Mouse (Mus musculus) layer of hippocampus, adult 11-12 months (tissue): ENCODE results near the gene Cfap97d2.
A peak's percentile ranks its signal among the peaks of the same experiment; 100 is the strongest.

Source experiments
- DNase-seq: peaks from one replicate; pipeline ENCODE4 v3.0.0; 2022; ENCODE audit warnings: low spot score

Gene Cfap97d2

GRCm38 (mm10) chr8:13705668-13706067 lies at the start of gene Cfap97d2:
Gene Cfap97d2, plus strand, starts transcription at chr8:13705889.
- peak; percentile 67 for DNase-seq

DNA sequence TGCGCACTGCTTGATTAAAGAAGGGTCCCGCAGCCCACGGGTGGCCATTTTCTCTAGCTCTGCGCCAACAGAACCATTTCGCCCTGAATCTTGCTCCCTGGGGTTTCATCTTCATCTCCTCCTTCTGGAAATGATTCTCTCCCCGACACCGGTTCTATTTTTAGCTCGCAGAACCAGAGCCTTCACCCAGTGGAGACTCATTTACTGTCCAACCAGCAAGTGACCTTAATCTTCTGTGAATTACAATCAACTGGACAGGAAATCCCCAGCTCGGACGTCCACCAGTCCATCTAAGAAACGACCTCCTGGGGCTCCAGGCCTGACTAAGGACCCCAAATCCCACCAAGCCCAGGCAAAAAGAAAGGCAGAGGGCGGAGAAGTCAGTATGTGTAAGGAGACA lies 48.2 kb upstream of the Cfap97d2 start:
- DNase-seq: no peak

GRCm38 (mm10) chr8:13660323-13660722 lies 45.4 kb upstream of the Cfap97d2 start:
- DNase-seq: no peak

DNA sequence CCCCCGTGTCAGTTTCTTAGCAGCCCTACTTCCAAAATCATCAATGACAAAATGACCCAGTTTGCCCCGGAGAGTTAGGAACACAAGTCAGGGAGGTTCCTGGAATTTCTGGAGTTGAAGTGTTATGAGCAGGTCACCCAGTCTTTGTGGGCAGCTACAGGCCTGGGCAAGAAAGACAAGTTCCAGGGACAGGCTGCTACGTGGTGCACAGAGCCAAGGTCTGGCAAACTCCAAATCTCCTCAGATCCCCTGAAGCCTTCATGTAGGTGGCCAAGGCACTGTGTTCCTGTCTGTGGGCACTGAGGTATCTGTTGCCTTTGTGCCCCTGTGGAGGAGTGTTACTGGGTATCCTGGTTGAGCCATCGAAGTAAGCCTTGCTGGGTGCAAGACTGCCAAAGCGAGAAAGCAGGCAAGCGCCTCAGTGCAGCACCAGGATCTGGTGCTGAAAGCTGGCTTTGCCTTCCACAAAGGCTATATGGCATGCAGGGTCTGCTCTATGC lies 40.9 kb upstream of the Cfap97d2 start:
- DNase-seq: no peak

GRCm38 (mm10) chr8:13665538-13665937 lies 40.2 kb upstream of the Cfap97d2 start:
- DNase-seq: no peak

GRCm38 (mm10) chr8:13665944-13666343 lies 39.7 kb upstream of the Cfap97d2 start:
- no peak for DNase-seq

- no peak for DNase-seq
Observed at GRCm38 (mm10) chr8:13667917-13668316, 37.8 kb upstream of the Cfap97d2 start.

DNA sequence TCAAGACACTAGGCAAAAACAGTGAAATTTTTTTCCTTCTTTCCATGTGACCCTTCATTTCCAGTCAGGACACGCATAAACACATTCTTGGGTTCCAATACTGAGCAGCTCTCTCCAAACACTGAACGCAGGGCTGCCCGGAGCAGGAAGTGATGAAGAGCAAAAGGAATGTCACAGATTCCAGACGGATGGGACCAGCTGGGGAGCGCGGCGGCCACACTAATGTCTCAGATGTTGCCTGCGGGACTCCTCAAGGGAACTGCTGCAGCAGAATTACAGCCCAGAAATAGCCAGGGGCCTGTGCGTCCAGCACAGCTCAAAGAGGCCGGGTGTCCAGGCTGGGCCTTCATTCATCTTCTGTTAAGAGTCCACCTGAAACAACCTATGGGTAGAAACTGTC lies 37.3 kb upstream of the Cfap97d2 start:
- DNase-seq: no peak

GRCm38 (mm10) chr8:13670011-13670471 lies 35.6 kb upstream of the Cfap97d2 start:
- DNase-seq: no peak

GRCm38 (mm10) chr8:13671246-13672003 lies 34.3 kb upstream of the Cfap97d2 start:
- DNase-seq: no peak

GRCm38 (mm10) chr8:13673215-13673614 lies 32.5 kb upstream of the Cfap97d2 start:
- DNase-seq: peak; percentile 61

GRCm38 (mm10) chr8:13674294-13675010 lies 31.2 kb upstream of the Cfap97d2 start:
- no peak for DNase-seq

DNA sequence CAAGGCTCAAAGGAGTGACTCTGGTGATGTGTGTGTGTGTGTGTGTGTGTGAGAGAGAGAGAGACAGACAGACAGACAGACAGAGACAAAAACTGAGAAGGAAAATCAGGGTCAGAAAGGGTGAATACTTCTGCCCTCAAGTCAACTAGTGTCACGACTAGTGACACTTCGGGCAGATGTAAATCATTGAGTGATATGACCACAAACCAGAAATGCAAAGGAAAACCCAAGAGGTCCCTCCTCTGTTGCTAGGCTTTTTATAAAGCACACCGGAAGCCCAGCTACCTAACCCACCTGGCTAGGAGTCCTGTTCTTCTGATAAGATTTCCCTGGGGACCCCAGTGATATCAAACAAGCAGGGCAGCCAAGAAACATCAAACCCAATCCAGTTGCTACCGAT lies 30.6 kb upstream of the Cfap97d2 start:
- DNase-seq: no peak

- DNase-seq: no peak
Observed at GRCm38 (mm10) chr8:13675524-13675923, 30.2 kb upstream of the Cfap97d2 start.

- DNase-seq: peak; percentile 69
Observed at GRCm38 (mm10) chr8:13676302-13676700, 29.4 kb upstream of the Cfap97d2 start.

- DNase-seq: peak; percentile 76
Observed at GRCm38 (mm10) chr8:13676701-13677412, 28.8 kb upstream of the Cfap97d2 start.

- DNase-seq: peak; percentile 97
Observed at GRCm38 (mm10) chr8:13677413-13677883, 28.2 kb upstream of the Cfap97d2 start, which contains the start of gene Rasa3. Gene Rasa3, minus strand, starts transcription at chr8:13677603.

GRCm38 (mm10) chr8:13678182-13678581 lies 27.5 kb upstream of the Cfap97d2 start:
- DNase-seq: no peak

DNA sequence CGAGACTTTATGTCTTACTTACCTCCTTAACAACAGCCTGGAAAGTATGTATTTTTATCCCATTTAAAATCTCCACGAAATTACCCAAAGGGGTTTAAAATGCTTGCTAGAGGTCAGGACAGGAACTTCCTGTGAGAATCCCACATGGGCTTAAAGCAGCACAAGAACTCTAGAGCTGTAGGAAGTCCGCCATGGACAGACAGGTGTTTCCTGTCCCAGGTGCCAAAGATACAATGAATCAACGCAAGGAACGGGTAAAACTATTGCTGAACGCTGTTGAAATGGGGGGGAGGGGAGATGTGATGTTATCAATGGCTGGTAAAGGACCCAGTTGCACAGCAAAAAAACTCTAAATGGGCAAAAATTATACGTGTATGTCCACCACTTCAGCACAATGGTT lies 21.6 kb upstream of the Cfap97d2 start:
- no peak for DNase-seq

DNA sequence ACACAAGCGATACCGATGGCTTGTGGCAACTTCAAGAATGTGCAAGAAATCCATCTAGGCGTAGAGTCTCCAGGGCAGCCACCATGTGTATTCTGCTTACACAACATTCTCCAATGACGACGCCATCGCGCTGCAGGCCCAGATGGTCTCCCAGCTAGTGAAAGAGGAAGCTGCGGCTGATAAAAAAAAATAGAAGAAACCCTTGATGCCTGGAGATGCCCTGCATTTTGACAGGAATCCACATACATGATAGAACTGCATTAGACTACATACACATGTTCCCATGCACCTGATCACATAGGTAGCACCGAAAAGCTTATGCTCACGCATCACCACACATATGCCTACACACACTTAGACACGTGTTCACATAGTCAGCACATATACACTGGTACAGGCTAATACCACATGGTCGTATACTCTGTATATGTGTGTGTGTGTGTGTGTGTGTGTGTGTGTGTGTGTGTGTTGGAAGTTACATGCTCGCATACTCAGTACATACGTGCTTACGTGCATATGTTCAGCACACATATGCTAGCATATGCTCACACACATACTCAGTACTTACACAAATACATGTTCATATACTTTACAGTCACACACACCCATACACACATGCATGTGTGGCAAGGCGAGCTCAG lies 19.9 kb upstream of the Cfap97d2 start:
- no peak for DNase-seq

DNA sequence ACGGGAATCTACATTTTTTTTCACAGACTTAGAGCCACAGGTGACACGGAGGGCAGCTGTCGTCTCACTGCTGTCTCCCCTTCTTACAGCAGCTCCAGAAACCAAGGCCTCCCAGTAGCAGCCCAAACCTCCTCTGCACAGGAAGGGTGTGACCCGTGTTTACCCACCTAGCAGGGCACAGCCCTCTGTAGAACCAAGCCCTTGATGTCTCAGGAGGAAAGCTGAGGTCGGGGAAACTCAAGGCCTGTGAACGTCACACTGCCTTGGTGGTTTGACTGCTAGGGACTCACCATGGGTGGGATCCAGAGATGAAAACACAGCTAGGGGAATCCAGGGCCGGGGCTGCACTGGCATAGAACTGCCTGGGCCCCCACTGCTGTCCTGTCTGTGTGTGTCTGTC lies 19.3 kb upstream of the Cfap97d2 start:
- DNase-seq: no peak
